Mouse (Mus musculus) spleen, postnatal 0 days (tissue): Measurements from ENCODE around the gene Ect2. TPM values are rescaled to one million over a fixed set of nuclear protein-coding genes. Genes with fewer than 3 reads are reported as not detected.

ENCODE experiments used
- polyA plus RNA-seq: library from polyadenylated mRNA; unstranded; fragments of >200 nt; fragmentation: Nextera tagmentation; extraction: Ambion mirVana; gene quantifications from 2 replicates; pipeline ENCODE4 v1.2.1, GENCODE M21; 2015

Gene Ect2
- 25.8 and 27.4 TPM in 2 replicates for polyA plus RNA-seq

GRCm38 (mm10) chr3:27153701-27154209 is at the start of gene Ect2:
Ect2 (minus strand) TSS chr3:27153878.

DNA sequence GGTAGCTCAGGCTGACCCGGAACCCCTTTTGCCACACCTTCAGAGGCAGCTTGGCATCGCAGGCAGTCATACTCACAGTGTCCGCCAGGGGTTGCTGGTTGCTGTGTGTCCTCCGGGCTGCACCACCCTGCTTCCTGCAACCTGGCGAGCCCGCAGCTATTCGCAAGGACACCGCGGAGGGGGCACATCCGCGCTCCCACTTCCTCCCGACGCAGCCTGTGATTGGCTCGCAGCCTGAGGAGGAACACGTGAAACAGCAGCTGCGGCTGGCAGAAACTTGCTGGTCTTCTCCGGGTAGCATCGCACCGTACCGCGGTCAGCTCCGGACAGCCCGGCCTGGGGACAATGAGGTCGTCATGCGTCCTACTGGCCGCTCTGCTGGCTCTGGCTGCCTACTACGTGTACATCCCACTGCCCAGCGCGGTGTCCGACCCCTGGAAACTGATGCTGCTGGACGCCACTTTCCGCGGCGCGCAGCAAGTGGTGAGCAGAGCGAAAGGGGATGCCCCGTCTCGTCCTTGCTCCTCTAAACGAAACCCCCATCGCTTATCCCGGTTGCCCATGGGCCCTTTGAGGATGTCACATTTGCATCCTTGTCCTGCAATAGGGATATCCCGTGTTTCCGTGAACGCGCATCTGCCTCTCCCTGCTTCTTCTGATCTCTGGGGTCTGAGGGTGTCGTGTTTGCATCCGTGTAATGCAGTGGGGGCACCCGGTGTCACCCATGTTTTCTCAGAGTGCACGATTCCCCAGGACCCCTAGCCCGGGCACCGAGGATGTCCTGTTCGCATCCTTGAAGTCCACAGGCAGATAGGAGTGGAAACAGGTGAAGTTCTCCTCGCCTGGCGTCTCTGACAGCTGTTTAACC is 29.3 kb upstream of the Ect2 start, which contains the start of gene Nceh1:
Gene Nceh1, plus strand, starts transcription at position 233 of the 868 bp plus-strand sequence.

Other genes starting within 250 kb of the Ect2 start
- gene Nceh1, start 29.1 kb upstream of the Ect2 start, polyA plus RNA-seq: 6.4 and 8.6 TPM in 2 replicates
- gene Tnfsf10, start 163.2 kb upstream of the Ect2 start, polyA plus RNA-seq: 0.31 and 0.61 TPM in 2 replicates
- gene Ghsr, start 217.5 kb upstream of the Ect2 start, polyA plus RNA-seq: not detected in 2 replicates